In the genomic region with DNA sequence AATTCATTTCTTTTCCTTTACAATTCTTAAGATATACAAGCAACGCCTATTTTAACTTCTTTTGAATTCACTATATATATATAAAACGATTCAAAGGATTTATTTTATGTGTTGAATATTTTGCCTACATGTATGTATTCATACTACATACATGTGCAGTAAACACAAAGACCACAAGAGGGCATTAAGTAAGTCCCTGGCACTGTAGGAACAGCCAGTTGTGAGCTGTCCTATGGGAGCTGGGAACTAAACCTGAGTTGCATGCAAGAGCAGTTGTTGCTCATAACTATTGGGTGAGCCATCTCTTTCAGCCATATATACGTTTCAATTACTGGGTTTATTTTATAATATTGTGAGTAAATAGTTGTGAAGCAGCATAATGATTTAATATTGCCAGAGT, we compare ENCODE assay signal across 12 mouse cellular contexts.
DNase-seq lines count a peak whose midpoint lies in the region; ATAC-seq and TF ChIP-seq lines count a peak whose summit lies in the region.
"Had no signal": no experiment of that assay in that cellular context is flagged by ENCODE, and none has a peak within 500 bp of the region (broad histone marks: within the 10 kb centered on the region; RNA-seq: fewer than 3 reads in every experiment).

No protein-coding gene starts in this region.

- H3K9ac ChIP-seq in midbrain, embryonic 14.5 days (replicated peaks; ENCODE audit: low read length): no peak overlapping the region
- H3K9ac ChIP-seq in midbrain, embryonic 16.5 days (ENCODE audit: low read depth, low read length): no peak overlapping the region
- no peak overlapping the region for H3K9ac ChIP-seq in stomach, postnatal 0 days (ENCODE audit: low read length)
- H3K9ac ChIP-seq: heart, embryonic 15.5 days; liver, postnatal 0 days had no signal

- H3K4me1 ChIP-seq in midbrain, embryonic 14.5 days (ENCODE audit: control insufficient read depth, insufficient read depth, low read length): no peaks in the 10 kb centered on the region
- H3K4me1 ChIP-seq in midbrain, embryonic 16.5 days (ENCODE audit: control insufficient read depth, insufficient read depth, low read length): peaks cover 2% of the 10 kb centered on the region
- H3K4me1 ChIP-seq in stomach, postnatal 0 days (replicated peaks; ENCODE audit: control insufficient read depth, insufficient read depth): no peaks in the 10 kb centered on the region
- H3K4me1 ChIP-seq: heart, embryonic 15.5 days had no signal

- peak; percentile 53 for TF ChIP-seq CTCF in stomach, postnatal 0 days (IDR thresholded peaks at IDR 0.05; ENCODE audit: low read depth)

- no peak for ATAC-seq in midbrain, embryonic 14.5 days (ENCODE audit: low FRiP score, low TSS enrichment)
- no peak for ATAC-seq in midbrain, embryonic 16.5 days
- no peak for ATAC-seq in stomach, postnatal 0 days (ENCODE audit: low FRiP score, low TSS enrichment)
- ATAC-seq: liver, postnatal 0 days had no signal

- no peak overlapping the region for H3K4me3 ChIP-seq in midbrain, embryonic 14.5 days (replicated peaks; ENCODE audit: low read depth, low read length)
- no peak overlapping the region for H3K4me3 ChIP-seq in midbrain, embryonic 16.5 days (ENCODE audit: low read depth, low read length)
- no peak overlapping the region for H3K4me3 ChIP-seq in stomach, postnatal 0 days (ENCODE audit: low read depth, low read length)
- H3K4me3 ChIP-seq: forebrain, embryonic 10.5 days; heart, embryonic 15.5 days had no signal

- TF ChIP-seq EP300 in stomach, postnatal 0 days (optimal IDR thresholded peaks at IDR 0.05): no peak

- H3K27me3 ChIP-seq in midbrain, embryonic 14.5 days (ENCODE audit: control insufficient read depth, insufficient read depth, low read length): no peaks in the 10 kb centered on the region
- H3K27me3 ChIP-seq in midbrain, embryonic 16.5 days (ENCODE audit: control insufficient read depth, insufficient read depth, low read depth, low read length): no peaks in the 10 kb centered on the region
- H3K27me3 ChIP-seq in stomach, postnatal 0 days (ENCODE audit: control insufficient read depth, insufficient read depth, low read length): no peaks in the 10 kb centered on the region
- H3K27me3 ChIP-seq: heart, embryonic 15.5 days had no signal

- H3K36me3 ChIP-seq in midbrain, embryonic 14.5 days (ENCODE audit: control insufficient read depth, insufficient read depth, low read length): no peaks in the 10 kb centered on the region
- no peaks in the 10 kb centered on the region for H3K36me3 ChIP-seq in midbrain, embryonic 16.5 days (ENCODE audit: control insufficient read depth, insufficient read depth, low read length)
- H3K36me3 ChIP-seq in stomach, postnatal 0 days (ENCODE audit: control insufficient read depth, insufficient read depth, low read length): no peaks in the 10 kb centered on the region
- H3K36me3 ChIP-seq: forebrain, embryonic 10.5 days; heart, embryonic 15.5 days had no signal

- H3K4me2 ChIP-seq in midbrain, embryonic 14.5 days (ENCODE audit: low read length): no peak overlapping the region
- H3K4me2 ChIP-seq in midbrain, embryonic 16.5 days (ENCODE audit: low read length): no peak overlapping the region
- H3K4me2 ChIP-seq in stomach, postnatal 0 days (replicated peaks; ENCODE audit: low read depth): no peak overlapping the region
- H3K4me2 ChIP-seq: heart, embryonic 15.5 days had no signal

- WGBS in midbrain, embryonic 14.5 days: 72% methylated on average over 3 of the region's 3 CpGs
- 79% methylated on average over 3 of the region's 3 CpGs for WGBS in midbrain, embryonic 16.5 days
- WGBS in stomach, postnatal 0 days: 67% methylated on average over 3 of the region's 3 CpGs

- H3K27ac ChIP-seq in midbrain, embryonic 14.5 days (replicated peaks; ENCODE audit: low read depth, low read length): no peak overlapping the region
- H3K27ac ChIP-seq in midbrain, embryonic 16.5 days (ENCODE audit: low read length): no peak overlapping the region
- H3K27ac ChIP-seq in stomach, postnatal 0 days (replicated peaks): no peak overlapping the region
- H3K27ac ChIP-seq: forebrain, embryonic 10.5 days; heart, embryonic 15.5 days had no signal

- no peaks in the 10 kb centered on the region for H3K9me3 ChIP-seq in midbrain, embryonic 14.5 days (ENCODE audit: control insufficient read depth, low read length)
- H3K9me3 ChIP-seq in midbrain, embryonic 16.5 days (replicated peaks; ENCODE audit: control insufficient read depth, low read length, poor library complexity, severe bottlenecking): no peaks in the 10 kb centered on the region
- H3K9me3 ChIP-seq in stomach, postnatal 0 days (ENCODE audit: control insufficient read depth, low read length): no peaks in the 10 kb centered on the region
- H3K9me3 ChIP-seq: forebrain, embryonic 10.5 days; heart, embryonic 15.5 days had no signal

- peak; percentile 15 for DNase-seq in kidney, adult 9 months
- no peak for DNase-seq in kidney, postnatal 10 days
- DNase-seq in midbrain, embryonic 14.5 days: peak; percentile 45
- DNase-seq in ZHBTc4 (ENCODE audit: low read depth, low spot score): peak; percentile 16
- no peak for DNase-seq in stomach, postnatal 0 days (ENCODE audit: low spot score)
- DNase-seq in natural killer cell, adult 2 months (ENCODE audit: low spot score in 2 of 2): no peak
- DNase-seq: adrenal gland, adult 8-10 months; gastrocnemius, postnatal 36 days; liver, postnatal 0 days had no signal

Comparison
In these comparisons a context has a peak if more than half of its experiments do, and no peak if none do; other contexts are left out.
1. DNase-seq: peak in kidney, adult 9 months (single experiment), midbrain, embryonic 14.5 days (single experiment) and ZHBTc4 (single experiment); none in kidney, postnatal 10 days (single experiment), stomach, postnatal 0 days (single experiment) and natural killer cell, adult 2 months (0 of 2).